Mouse (Mus musculus) thymus, adult 2 months (tissue): Measurements from ENCODE around the gene Pla2g15. TPM values are rescaled to one million over a fixed set of nuclear protein-coding genes. Genes with fewer than 3 reads are reported as not detected.

Experiments used
- DNase-seq: peaks from one replicate; pipeline ENCODE4 v3.0.0; 2021
- H3K27ac ChIP-seq: fragments of 200-500 bp; 2 replicates; pipeline ENCODE4 v1.5.1; 2012; ENCODE audit warnings: low read length, control low read depth; ENCODE audit not compliant: control insufficient read depth, insufficient read depth
- H3K27me3 ChIP-seq: fragments of 200-500 bp; 2 replicates; pipeline ENCODE4 v1.6.1; 2012; ENCODE audit warnings: mild to moderate bottlenecking, low read length, moderate library complexity, mixed read lengths; ENCODE audit not compliant: control insufficient read depth, insufficient read depth
- H3K36me3 ChIP-seq: fragments of 200-500 bp; 2 replicates; pipeline ENCODE4 v1.6.1; 2012; ENCODE audit warnings: mild to moderate bottlenecking, low read length, moderate library complexity; ENCODE audit not compliant: control insufficient read depth, insufficient read depth
- H3K4me1 ChIP-seq: fragments of 200-500 bp; replicated peaks from 2 replicates; pipeline ENCODE4 v1.6.1; 2012; ENCODE audit warnings: low read length; ENCODE audit not compliant: control insufficient read depth, insufficient read depth
- H3K4me3 ChIP-seq: fragments of 200-500 bp; 2 replicates; pipeline ENCODE4 v1.5.1; 2012; ENCODE audit warnings: mild to moderate bottlenecking, low read length, control low read depth, moderate library complexity; ENCODE audit not compliant: control insufficient read depth, insufficient read depth
- CTCF ChIP-seq: fragments of 200-500 bp; IDR thresholded peaks from 2 replicates; pipeline ENCODE4 v1.5.1; 2012; ENCODE audit warnings: mild to moderate bottlenecking, control low read depth, low read length, moderate library complexity, borderline replicate concordance; ENCODE audit not compliant: control insufficient read depth, poor library complexity, insufficient read depth; ENCODE audit errors: extremely low read depth
- POLR2A ChIP-seq: fragments of 200-500 bp; IDR thresholded peaks from 2 replicates; pipeline ENCODE4 v1.6.1; 2012; ENCODE audit warnings: mild to moderate bottlenecking, low read length, control low read depth, moderate library complexity; ENCODE audit not compliant: control insufficient read depth, poor library complexity, insufficient read depth; ENCODE audit errors: extremely low read depth
- WGBS: fragments of 180-500 bp; shearing (Covaris S2); methylation state at CpG from one replicate; pipeline ENCODE4 v1.1.7; 2018; 5-methylcytosine and 5-hydroxymethylcytosine counted together
- polyA plus RNA-seq: library from polyadenylated mRNA; depleted of rRNA; stranded (reverse); fragments of >200 nt; gene quantifications from 2 replicates; pipeline ENCODE4 v1.2.3, GENCODE M21; 2012

The Pla2g15 gene
- polyA plus RNA-seq, 1 experiment = 18.2 TPM

- Histone ChIP-seq H3K36me3 (no peaks in the 10 kb centered on the region), H3K4me3 (peak overlapping the region; percentile 47), H3K4me1 (peaks cover 49% of the 10 kb centered on the region), H3K27ac (no peak overlapping the region), H3K27me3 (peaks cover 22% of the 10 kb centered on the region)
- 2% methylated on average over 24 of the region's 24 CpGs for WGBS
- TF ChIP-seq POLR2A (no peak), CTCF (no peak)
- no peak for DNase-seq
Measured at GRCm38 (mm10) chr8:106137906-106138477, 12.2 kb upstream of the Pla2g15 start.

GRCm38 (mm10) chr8:106138616-106139015 lies 11.6 kb upstream of the Pla2g15 start:
- Histone ChIP-seq H3K4me3 (peak overlapping the region; percentile 47), H3K27me3 (peaks cover 22% of the 10 kb centered on the region), H3K36me3 (no peaks in the 10 kb centered on the region), H3K4me1 (peaks cover 43% of the 10 kb centered on the region), H3K27ac (no peak overlapping the region)
- 55% methylated on average over 7 of the region's 7 CpGs for WGBS
- no peak for TF ChIP-seq CTCF
- DNase-seq = no peak

- no peak overlapping the region for H3K4me3 ChIP-seq
- DNase-seq = no peak
- no peak for TF ChIP-seq POLR2A
- TF ChIP-seq CTCF = no peak
- WGBS = 85% methylated on average over 5 of the region's 5 CpGs
- H3K27ac ChIP-seq = no peak overlapping the region
- peaks cover 22% of the 10 kb centered on the region for H3K27me3 ChIP-seq
- H3K36me3 ChIP-seq = no peaks in the 10 kb centered on the region
- H3K4me1 ChIP-seq = peaks cover 30% of the 10 kb centered on the region
Measured at GRCm38 (mm10) chr8:106140191-106140590, 10.0 kb upstream of the Pla2g15 start.

- WGBS = 14% methylated on average over 13 of the region's 13 CpGs
- DNase-seq = peak; percentile 85
- TF ChIP-seq POLR2A (no peak), CTCF (no peak)
- Histone ChIP-seq H3K4me3 (no peak overlapping the region), H3K27me3 (peaks cover 22% of the 10 kb centered on the region), H3K27ac (no peak overlapping the region), H3K36me3 (no peaks in the 10 kb centered on the region), H3K4me1 (peaks cover 25% of the 10 kb centered on the region)
Measured at GRCm38 (mm10) chr8:106140769-106141168, 9.4 kb upstream of the Pla2g15 start.

- no peak for TF ChIP-seq CTCF
- TF ChIP-seq POLR2A = no peak
Measured at GRCm38 (mm10) chr8:106145331-106145730, 4.9 kb upstream of the Pla2g15 start.

GRCm38 (mm10) chr8:106146014-106146413 lies 4.2 kb upstream of the Pla2g15 start:
- Histone ChIP-seq H3K4me1 (peaks cover 8% of the 10 kb centered on the region), H3K27me3 (no peaks in the 10 kb centered on the region), H3K36me3 (no peaks in the 10 kb centered on the region), H3K4me3 (no peak overlapping the region), H3K27ac (no peak overlapping the region)
- WGBS = 61% methylated on average over 4 of the region's 4 CpGs
- DNase-seq = no peak
- TF ChIP-seq CTCF (no peak), POLR2A (no peak)

More at GRCm38 (mm10) chr8:106145331-106145730, 4.9 kb upstream of the Pla2g15 start:
- 92% methylated on average over 2 of the region's 2 CpGs for WGBS
- no peaks in the 10 kb centered on the region for H3K36me3 ChIP-seq
- DNase-seq = no peak
- no peak overlapping the region for H3K4me3 ChIP-seq
- H3K27me3 ChIP-seq = no peaks in the 10 kb centered on the region
- no peak overlapping the region for H3K27ac ChIP-seq
- peaks cover 3% of the 10 kb centered on the region for H3K4me1 ChIP-seq

GRCm38 (mm10) chr8:106147868-106148565 lies 2.2 kb upstream of the Pla2g15 start:
- WGBS = 91% methylated on average over 6 of the region's 6 CpGs
- no peaks in the 10 kb centered on the region for H3K36me3 ChIP-seq
- peaks cover 19% of the 10 kb centered on the region for H3K4me1 ChIP-seq
- no peak for DNase-seq
- no peak for TF ChIP-seq POLR2A
- TF ChIP-seq CTCF = no peak
- H3K4me3 ChIP-seq = no peak overlapping the region
- H3K27me3 ChIP-seq = no peaks in the 10 kb centered on the region
- H3K27ac ChIP-seq = no peak overlapping the region
